Mouse (Mus musculus) ovary, postnatal 10 days (tissue): ENCODE data around the gene Ift46.
A peak's percentile ranks its signal among the peaks of the same experiment; 100 is the strongest.

ENCODE experiments used
- DNase-seq: peaks from one replicate; pipeline ENCODE4 v3.0.0; 2022; ENCODE audit warnings: low spot score

Ift46 gene

DNA sequence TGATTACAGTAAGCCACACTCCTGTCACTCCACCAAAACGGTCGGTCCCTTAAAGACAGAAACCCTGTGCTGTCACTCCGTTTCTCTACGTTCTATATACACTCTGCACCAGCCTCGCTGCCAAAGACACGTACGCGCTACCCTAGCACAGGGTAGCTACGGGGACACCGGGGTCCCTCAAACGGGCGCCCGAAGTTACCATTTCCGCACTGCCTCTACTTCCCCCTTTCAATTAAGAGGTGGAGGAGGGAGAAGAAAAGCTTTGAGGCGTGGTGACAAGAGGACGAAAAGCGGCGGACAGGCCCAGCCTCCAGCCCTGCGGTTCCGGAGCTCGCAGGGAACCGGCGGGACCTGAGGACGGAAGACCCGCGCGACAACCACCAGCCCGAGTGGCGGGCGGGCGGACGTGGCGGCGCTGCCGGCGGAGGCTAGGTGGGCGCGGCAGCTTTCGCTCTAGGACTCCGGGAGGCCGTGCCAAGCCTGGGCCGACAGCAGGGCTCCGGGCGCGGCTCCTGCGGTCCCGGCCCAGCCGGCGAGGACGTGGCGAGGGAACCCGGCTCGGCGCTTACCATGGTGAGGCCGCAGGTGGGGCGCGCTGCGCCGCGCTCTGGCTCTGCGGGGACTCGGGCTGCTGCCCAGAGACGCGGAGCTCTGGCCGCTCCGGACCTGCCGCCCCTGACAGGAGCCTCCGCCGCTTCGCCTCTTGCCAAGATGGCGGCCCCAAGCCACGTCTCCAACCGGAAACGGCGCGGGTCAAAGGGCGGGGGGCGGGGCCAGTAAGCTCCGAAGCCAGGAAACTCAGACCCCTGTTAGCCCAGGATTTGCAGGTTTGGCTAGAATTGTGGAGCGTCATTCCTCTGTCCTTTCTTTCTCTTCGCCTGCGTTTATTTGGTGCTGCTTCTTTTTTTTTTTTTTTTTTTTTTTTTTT, at the start of gene Ift46, which contains the start of gene Arcn1:
Gene Ift46 (plus strand): TSS at position 808 of the 928 bp plus-strand sequence.
Gene Arcn1 (minus strand): TSS at position 745 of the 928 bp plus-strand sequence.
- peak; percentile 79 for DNase-seq

DNA sequence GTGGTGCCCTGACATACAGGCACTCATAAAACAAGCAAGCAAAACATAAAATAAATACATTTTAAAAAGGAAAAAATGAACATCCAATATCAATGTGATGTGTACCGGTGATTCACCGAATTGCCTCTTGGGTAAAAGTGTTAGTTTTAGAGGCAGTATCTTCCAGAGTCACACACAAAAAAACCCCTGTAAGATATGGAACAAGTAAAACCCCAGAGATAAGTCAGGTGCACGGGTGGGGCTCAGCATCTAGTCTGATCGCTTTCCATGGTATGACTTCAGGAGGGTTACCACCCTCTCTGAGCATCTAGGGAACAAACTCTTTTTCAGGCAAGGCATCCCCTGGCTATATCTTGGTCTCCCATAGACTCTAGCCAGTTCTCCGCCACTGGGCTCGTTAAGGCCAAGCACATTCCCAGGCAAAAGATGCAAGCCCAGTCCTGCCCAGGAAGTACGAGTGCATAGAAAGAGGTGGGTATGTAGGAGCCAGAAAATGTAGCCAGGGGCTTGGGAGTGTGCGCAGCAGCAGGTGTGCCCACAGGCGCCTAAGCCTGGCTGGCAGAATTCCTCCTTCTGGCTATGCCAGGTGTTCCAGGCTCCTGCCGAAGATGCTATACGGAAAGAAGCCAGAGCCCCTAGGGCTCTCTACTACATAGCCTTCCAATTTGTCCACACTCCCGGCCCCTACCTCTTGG, 48.6 kb upstream of the Ift46 start:
- no peak for DNase-seq

DNA sequence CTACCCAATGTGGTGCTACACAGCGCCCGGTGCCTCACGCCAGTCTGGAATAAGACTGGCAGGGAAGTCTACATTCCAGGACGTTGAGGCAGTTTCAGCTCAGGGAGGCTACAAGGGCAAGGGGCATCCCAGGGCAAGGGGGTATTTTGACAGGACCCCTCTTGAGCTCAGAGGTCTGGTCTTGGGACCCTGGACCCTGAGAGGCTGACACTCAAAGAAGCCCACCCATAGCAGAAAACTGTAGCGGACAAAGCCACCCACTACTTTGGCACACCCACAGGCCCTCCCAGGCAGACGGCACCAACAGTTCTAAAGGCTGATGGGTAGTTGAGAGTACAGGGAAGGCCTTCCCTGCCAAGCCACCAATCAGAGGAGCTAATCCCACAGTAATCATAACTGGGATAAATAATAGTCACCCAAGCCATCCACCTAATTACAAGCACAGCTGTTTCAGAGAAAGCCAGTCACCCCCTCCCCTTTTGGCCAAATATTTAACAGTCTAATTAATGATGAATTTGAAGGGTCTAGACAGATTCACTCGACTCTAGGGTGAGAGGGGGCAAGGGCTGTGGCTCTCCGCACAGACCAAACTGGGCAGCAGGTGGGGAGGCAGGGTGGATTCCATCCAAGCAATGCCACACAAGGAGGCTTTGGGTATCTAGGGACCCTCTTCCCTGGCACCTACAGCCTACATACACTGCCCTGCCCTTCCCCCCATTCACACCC, 47.9 kb upstream of the Ift46 start:
- DNase-seq, result no peak

DNA sequence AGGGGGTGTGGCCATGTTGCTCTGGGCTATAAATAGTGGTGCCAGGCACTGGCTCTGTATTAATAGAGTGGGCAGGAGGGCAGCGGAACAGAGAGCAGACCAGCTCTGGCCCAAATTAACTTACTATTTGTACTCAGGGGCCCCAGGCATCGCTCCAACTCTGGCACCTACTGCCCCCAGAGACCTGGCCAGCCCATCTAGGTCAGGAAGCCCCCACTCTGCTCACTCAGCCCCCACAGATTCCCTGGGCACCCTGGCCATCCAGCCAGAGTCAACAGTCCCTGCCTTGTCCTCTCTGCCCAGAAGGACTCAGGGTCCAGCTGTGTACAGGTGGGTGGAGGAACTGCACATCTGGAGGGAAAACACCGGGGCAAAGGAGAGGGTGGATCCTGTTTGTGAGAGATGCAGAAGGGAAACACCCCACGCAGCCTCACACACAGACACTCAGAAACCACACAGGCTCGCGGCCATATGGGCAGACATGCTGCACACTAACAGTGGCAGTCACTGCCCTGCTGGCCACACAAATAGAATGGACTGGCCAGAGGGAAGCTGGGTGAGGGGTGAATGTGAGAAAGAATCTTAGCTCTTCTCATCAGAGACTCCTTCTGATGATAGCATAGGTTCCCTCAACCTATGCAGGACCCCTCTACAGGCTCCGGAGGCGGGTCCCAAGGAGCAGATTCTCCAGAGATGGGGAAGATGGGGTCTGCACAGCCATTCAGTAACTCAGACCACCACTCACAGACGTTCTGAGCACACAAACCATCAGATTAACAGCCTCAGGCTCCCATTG, 47.2 kb upstream of the Ift46 start:
- DNase-seq, result no peak

DNA sequence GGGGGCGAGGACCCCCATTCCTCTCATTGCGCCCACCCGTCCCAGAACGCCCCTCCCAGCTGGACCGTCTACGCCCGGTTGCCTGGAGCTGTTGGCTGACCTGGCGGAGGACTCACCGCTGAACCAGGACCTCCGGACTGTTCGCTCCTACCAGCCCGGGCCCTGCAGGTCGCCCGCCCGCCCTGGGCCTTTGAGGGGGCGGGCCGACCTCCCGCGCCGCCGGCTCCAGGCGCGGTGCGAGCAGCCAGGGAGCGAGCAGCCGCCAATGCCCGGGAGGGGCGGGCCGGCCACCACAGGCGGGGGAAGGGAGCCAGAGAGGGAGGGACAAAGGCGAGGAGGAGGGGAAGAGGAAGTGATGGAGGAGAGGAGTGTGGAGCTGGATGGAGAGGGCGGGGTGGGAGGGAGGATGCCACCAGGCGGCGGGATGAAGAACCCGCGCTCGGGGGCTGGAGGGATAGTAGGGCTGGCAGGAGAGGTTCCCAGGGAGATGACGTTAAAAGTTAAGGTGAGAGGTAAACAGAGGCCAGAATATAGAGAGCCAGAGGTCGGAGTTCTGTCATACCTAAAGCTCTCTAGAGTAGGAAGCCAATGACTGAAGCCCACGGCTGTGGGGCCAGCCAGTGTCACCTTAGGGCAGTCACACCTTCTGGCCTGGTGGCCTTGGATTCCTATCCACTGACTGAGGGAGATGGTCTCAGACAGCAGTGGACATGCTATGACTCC, 46.4 kb upstream of the Ift46 start:
- DNase-seq, result peak; percentile 54

DNA sequence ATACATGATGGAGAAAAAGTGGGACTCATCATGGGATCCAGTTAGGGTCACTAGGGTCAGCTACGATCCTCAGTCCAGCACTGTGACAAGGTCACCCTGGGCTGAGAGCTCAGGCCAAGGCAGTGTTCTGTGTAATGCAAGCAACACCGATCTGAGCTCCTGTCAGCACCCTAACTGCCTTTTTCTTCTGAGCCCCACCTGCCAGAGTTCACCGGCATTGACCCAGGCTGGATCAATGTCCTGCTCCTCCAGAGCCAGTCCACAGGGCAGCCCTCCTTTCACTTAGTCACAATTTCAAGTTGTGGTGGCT, 45.9 kb upstream of the Ift46 start:
- DNase-seq, result no peak

DNA sequence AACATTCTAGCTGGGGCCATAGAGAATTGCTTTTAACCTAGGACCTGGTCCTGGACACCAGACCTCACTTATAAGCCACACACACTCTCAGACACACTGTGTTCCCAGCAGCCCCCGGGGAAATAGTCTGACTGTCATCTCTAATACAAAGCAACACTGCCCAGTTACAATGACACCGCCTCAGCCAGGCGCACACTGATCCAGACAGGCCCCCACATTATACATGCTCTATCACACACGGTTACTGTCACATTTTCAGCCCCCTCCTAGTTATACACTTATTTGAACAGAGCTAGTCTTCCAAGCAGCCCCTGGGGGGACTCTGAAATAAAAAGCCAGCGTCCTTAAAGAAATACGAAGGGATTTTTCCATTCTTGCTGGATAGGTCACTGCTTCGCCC, 45.1 kb upstream of the Ift46 start:
- DNase-seq, result no peak

DNA sequence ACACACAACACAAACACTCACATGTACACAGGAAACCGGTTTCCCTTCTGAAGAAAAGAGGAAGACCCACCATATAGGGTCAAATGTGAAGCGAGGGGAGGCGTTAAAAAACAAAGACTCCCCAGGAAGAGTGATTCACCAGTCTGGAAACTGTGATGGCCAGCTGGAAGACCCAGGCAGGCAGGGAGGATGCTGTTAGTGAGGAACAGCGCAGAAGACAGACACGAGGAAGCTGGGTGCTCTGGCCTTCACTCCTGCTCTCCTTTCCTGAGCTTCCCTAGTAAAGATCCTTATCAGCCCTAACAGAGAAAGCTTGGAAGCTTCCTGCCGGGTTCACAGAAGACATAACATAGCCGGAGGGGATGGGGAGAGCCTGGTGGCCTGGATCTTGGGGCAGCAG, 44.7 kb upstream of the Ift46 start:
- DNase-seq, result no peak

DNA sequence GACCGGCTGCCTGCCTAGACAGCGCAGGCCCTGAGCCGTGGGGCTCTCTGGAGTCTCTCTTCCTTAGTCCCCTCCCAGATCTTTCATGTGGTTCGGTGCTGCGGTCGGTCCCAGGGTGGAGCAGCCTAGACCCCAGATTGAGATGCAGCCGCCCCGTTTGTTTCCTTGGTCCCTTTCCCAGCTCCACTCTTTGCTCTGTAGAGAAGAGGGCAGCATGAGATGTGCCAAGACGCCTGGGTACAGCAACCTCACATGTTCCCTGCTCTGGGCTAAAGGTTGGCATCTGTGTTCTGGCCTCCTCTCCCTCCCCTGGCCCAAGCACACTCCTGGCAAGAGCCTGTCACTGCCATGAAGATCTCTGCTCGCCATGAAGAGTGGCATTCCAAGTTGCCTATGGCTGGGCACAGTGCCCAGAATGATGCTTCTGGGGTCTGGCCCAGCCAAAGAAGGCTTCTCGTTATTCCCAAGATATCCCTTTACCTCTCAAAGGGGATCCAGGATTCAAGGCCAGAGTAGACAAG, 44.1 kb upstream of the Ift46 start:
- DNase-seq, result no peak

DNA sequence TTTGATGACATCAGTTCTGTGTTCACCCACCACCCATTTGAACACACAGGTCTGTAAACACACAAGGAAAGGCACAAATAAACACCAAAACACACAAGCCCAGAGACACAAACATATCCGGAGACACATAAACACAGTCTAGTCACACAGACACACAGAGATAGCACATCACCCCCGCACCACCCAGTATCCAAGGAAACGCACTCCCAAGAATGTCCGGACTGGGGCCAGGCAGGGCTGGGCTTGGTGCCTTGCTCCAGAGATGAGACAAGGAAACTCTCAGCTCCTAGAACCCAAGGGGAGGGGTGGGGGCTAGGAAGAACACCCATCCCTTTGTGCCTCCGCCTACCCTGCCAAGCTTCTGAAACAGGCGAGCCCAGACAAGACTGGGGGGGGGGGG, 43.5 kb upstream of the Ift46 start:
- DNase-seq, result no peak

DNA sequence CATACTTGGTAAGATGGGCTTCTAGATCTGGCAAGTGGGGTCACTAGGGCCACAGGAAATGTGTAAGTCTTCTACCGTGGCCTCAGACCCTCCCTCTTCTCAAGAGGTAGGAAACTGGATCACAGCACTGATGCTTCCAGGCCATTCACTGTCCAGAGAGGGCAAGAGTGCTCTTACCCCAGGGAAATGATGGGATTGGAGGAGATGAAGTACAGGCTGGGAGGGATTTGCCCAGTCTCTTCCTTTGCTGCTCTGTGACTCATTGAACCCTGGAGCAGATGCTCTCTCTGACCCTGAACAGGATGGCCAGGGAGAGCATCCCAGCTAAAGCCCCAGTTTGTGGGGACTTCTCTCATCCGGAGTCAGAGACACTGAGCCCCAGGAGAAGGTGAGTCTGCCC, 43.0 kb upstream of the Ift46 start:
- DNase-seq, result no peak

DNA sequence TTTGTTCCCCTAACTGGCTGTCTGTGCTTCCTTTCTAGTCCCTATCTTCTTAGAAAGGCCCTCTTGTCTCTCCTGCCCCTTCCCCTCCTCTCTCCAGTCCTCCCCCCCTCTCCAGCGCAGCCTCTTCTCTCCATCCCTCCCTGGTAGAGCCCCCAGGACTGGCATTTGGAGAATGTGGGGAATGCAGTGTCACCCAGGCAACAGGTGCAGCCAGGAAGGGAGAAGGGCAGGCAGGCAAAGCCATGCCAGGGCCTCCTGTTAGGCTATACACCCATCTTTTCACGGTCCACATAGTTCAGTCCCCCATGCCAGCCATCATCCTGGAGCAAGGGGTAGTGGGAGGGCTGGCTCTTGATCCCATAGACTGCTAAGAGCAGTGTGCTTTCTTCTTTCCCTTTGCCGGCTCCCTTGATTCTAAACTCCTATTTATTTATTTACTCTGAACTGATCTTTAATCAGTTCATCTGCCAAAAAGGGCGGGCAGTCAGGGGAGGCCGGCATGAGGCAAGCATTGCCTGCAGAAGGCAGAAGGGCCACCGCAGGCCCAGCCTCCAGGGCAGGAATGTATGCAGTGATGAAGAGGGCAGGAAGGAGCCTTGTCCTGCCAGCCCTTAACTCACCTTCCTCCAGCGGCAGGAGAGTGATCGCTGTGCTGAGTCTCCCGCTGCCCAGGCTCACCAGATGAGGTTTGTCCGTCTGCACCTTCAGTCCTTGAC, 41.1 kb upstream of the Ift46 start:
- DNase-seq, result no peak

DNA sequence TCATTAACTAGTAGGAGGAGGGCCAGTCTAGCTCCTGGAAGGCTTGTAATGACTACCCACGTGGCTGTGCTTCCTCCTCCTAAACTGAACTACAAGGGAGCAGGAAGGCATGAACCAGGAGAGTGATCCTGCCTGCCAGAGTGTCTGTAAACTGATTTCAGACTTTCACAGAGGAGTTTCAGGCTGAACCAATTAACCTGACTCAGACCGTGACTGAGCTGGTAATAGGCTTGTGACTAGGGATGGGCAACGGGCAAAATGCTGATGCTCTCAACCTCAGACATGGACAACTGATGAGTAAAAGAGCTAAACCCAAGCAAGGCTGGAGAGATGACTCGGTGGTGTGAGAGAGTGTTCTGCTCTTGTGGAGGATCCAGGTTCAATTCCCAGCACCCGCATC, 40.3 kb upstream of the Ift46 start:
- no peak for DNase-seq

DNA sequence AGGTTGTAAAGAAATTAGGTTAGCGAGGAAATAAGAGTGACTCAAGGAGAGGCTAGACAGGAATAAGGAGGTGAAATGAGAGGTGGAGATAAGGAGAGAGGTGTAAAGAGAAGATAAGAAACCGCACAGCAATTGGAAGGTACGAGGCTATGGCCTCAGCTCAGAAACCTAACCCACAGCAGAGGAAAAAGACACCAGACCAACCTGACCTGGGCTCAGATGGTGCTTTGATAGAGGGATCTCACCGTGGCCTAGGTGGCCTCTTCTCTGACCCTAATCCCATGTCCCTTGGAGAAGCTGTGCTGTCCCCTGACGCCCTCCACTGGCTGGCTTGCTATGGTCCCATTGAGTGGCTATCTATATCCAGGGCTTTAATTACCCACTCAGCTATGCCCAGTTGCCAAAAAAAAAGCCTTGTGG, 35.6 kb upstream of the Ift46 start:
- no peak for DNase-seq

DNA sequence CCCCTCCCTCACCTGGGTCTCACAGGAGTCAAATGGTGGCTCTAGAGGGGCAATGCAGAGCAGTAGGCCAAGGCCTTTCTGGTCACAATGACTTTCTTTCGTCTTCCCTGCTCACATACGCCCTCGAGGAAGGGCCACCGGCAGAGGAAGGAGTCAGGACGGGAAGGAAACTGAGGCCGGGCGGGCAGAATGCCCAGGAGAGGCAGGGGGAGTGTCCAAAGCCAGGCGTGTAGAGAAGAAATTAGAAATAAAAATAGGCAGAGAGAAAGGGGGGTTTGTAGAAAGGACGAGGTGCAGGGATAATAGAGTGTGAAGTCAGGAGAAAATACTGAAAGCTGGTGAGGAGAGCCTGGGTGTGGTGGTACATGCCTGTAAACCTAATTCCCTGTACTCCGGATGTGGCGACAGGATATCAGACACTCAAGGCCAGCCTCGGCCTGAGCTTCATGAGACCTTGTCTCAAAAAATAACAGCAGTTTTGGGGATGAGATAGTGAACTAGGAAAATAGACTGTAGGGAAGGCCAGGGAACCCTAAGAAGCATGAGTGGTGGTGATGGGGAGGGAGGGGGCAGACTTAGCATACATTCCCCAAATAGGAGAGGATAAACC, 34.7 kb upstream of the Ift46 start:
- no peak for DNase-seq

DNA sequence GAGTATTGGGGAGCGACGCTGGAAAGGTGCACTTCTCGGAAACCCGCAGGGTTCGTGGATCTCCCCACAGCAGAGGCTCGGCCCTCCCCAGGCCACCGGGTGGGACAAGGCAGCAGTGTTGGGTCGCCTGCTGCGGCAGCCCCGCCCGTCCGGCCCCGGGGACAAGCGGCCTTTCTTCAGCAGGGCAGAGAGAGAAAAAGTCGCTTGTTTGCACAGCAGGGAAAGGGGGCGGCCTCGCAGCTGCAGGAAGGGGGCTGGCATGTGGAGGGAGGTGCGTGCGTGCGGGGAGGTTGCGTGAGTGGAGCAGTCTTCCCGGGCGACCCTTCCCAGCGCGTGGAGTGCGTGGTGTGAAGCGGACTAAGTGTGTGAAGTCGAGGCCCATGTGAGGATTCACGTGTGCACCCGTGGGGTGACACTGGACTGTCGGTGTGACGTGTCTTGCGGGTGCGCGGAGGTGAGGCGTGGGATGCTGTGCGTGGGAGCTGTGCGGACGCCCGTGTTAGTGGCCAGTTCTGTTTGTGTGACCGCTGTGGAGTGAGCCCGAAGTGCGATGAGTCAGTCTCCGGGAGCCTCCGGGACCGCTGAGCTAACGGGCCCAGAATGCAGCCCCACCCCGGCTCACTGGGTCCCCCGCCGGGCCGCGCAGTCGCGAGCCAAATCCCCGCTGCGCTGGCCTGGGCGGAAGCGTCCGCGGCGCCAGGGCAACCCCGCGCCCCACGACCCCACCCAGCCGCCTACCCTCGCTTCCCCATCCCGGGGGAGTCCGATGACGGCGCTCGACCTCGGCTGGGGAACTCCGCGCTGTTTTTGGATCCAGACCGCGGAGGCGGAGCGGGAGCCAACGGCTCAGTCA, 33.8 kb upstream of the Ift46 start:
- no peak for DNase-seq

DNA sequence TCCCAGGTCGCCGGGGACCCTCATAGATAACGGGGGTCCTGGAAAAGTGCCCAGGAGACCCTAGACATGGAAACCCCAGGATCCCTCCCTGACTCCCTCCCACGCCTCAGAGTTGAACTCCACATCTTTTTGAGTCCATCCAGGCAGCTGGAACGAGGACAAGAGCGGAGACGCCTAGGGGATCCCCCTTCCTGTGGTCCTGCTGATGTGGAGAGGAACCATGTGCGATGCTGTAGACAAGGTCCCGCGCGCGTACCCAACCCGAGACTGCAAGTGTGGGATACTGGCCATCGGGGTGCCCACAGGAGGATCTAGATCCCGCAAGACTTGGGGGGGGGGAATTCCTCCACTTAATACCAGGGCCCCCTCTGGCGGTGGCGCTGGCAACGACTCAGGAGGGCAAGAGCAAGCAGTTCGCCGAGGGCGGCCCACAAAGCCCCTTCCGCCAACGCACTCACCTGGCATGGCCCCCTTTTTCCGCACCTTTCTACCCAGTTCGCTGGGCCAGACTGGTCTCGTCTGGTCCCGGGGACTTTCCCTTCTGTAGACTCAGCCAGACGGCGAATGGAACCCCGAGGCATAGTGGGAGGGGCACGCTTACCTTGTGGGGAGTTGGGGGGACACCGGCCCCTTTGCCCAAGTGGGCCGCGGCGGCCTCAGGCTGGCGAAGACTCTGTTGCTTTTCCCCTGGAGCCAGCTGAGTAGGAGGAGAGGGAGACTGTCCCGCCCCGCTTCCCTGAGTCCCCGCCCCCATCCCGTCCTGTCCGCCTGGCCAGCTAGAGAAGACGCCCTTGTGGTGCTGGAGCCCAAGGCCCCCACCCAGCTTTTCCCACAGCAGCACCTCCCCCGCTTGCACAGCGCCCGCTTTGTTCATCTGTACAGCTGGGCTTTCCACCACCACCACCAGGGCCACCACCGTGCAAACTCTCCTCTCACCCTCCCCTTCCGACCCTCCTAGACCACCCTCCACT, 32.9 kb upstream of the Ift46 start, which contains the start of gene Phldb1:
Gene Phldb1 (minus strand): TSS at position 675 of the 971 bp plus-strand sequence.
- DNase-seq, result no peak

DNA sequence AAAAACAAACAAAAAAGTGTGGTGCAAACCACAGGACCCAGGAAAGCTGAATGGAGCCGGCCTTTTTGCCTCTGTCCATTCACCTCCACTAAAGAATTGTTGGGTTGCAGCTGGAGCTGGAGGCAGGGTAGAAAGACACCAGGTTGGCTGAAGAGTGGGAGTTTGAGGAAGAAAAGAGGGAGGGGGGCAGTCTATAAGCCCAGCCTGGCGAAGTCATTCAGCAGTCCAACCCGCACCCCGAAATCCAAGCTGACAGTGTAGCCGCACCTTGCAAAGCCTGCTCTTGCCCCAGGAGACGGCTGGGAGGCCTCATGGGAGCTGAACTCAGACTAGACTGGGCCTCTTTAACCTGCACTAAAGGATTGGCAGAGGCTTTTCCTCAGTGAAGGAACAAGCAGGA, 31.8 kb upstream of the Ift46 start:
- no peak for DNase-seq
